Mouse (Mus musculus) neutrophil, adult 5-6 weeks (primary cell): ENCODE measurements around the gene Nol6. TPM values are rescaled to one million over a fixed set of nuclear protein-coding genes. Genes with fewer than 3 reads are reported as not detected.

Experiments
- ATAC-seq: fragments of 151-379, 151-347 bp; 2 replicates; pipeline ENCODE4 v1.8.0; 2017; ENCODE audit warnings: mild to moderate bottlenecking, moderate TSS enrichment; ENCODE audit not compliant: insufficient number of reproducible peaks, poor library complexity, low FRiP score, severe bottlenecking; ENCODE audit errors: extremely low read depth
- total RNA-seq: library from RNA; stranded (forward); fragments of 200-1000 nt; gene quantifications from 2 replicates; pipeline ENCODE4 v1.2.3, GENCODE M21; 2017

Gene Nol6
- total RNA-seq, 1 experiment from 2014 or later, result 13.2 TPM

DNA sequence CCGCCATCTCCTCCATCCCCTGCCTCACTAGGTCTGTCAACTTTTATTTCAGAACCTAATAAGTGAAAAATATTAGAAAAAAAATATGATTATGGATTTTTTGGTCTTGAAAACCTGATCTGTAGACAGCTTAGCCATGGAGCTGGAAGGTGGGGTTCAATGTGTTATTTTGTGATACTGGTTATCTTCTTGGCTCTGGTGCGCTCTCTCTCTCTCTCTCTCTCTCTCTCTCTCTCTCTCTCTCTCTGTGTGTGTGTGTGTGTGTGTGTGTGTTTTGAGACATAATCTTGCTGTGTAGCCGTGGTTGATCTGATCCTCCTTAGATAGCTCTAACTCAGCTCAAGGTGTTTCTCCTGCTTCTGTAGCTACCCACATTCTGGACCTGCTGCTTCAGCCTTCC lies 5.6 kb upstream of the Nol6 start:
- no peak for ATAC-seq

DNA sequence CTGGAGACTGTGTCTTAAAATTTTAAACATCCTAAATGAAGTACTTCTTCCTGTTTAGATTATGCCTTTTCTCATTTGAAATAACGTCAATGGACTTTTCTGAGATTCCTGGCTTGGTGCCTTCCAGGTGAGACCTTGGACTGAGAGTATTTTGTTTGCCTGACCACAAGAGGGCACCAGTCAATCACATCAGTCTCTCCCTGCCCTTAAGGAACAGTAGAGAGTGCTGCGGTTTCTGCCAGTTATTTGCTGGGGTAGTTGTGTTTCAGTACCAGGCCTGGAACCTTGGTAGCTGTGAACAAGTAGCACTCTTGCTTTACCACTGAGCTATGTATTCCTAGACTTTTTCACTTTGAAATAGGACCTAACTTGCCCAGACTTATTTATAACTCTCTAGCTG lies 5.2 kb upstream of the Nol6 start:
- ATAC-seq, result peak; percentile 94

DNA sequence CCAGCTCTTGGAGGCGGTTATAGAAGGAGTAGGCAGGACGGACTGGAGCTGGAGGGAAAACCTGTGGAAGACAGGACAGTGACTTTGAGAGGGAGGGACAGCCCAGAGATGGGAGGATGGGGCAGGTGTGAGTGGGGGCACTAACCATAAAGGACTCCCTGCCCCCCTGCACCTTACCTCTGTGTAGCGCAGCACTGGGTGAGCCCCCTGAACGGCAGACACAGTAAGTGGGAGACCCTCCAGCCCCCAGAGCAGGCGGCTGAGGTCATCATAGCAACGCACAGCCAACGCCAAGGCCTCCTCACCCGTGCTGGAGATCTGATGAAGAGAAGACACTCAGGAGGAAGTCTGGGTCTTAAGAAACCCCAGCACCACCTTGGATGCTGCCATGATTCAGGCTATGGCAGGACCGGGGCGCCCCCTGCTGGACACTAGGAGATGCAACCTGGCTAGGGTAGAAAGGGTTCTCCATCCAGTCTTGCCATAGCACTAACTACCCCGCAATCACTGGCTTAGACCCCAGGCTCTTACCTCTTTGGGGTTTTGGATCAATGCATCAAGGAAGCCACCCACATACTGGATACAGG lies 5.5 kb downstream of the Nol6 start:
- ATAC-seq, result peak; percentile 49; the same call in 1 of the 2 replicates

DNA sequence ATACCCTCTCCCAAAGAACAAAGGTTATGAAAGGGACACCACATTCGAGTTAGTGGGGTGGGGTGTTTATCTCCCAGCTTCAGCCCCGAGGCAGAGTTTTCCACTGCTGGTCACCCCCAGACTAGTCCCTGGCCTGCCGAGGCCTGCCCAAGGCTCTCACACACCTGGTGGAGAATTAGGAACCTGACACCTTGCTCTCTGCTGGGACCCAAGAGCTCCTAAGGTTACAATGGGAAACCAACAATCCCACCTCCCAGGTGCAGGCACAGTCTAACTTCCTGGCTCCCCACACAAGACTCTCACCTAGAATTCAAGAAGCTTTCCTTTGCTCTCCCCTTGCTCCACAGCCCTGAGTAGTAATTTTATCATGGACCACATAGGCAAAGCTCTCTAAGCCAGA lies 7.4 kb downstream of the Nol6 start:
- ATAC-seq, result no peak

DNA sequence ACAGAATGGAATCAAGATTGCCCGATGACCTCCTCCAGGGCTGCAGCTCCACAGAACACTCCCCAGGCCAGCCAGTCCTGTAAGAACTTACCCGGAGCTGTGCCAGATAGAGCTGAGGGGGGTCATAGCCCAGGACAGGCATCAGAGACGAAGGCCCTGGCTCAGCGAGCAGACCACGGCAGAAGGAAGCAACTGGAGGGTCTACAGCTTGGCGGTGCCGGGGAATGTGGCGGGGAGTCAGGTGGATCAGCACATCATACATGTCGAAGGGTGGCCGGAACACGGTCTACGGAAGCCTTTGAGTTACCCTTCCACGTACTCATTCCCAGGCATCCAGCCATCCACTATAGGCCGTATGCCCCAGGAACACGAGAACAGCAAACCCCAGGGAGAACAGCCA lies 8.5 kb downstream of the Nol6 start:
- no peak for ATAC-seq

DNA sequence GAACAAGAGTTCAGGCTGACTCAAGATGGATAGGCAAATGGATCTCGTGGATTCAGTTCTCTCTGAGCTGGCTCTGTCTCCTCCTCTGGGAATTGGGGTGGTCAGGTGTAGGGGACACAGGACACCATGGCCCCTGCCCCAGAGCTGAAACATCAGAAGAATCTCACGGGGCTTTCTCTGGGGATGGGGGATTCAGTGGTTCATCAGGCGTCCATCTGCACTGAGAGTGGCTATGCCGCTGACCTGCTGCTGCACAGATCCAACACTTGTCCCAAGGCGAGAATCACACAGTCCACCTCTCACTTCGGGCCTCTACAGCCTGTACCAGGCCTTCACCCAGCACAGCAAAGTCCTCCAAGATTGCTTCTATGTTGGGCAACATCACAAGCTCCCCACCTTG lies 9.2 kb downstream of the Nol6 start:
- no peak for ATAC-seq

DNA sequence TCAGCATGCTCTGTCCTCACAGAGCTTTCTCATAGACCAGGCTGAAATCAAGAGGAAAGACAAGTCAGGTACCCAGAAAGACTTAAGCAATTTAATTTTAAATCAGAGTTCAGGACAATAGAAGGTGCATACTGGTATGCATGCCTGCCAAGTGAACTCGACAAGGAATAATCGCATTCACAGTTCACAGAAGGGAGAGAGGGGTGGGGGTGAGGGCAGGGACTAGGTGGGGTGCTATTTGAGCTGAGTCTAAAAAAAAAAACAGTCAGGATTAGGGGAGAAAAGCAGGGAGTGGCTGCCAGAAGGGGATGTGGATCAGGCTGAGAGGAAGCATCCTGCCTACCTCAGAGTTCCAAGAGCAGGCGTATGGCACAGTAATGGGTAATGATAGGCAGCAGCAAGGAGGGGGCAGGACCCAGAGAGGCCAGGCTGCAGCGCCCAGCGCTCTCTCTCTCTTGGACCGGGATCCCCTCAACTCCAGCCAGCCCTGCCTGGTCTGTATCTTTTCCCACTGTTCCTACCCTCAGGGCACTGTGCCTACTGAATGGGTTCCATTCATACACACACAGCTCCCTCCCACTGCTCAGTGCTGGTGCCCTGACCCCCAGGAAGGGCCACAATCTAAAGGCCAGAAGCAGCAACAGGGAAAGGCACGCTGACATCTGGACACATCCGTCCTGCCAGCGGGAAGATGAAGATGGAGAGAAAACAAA lies 9.7 kb downstream of the Nol6 start:
- no peak for ATAC-seq

DNA sequence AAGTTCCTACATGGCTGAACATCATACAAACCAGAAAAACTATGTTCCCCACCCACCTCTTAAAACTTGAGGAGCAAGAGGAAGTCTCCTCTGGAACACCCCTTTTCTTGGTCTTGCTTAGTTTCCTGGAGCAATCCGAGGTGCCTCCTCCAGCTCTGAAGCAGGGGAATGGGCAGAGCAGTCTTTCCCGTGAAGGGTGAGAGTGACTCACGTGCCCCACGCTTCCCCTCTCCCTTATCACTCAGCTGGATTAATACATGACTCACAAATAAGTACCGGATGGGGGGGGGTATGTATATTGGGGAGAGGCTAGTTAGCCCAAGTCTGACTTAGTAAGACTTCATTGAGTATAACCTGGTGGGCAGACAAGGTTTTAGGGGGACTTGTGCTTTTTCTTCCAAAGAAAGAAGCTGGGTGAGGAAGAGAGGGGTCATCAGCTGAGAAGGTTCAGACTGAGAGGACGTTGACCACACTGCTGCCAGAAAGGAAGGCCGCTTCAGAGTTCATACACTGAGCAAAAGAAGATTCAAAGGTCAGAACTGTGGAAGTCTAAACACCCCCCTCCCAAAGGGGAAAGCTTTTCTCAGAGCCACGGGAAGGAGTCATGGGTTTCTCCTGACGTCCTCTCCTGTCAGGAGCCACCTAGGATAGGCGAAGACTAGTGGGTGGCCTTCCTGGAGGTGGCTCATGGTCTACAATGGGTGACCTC lies 15.4 kb downstream of the Nol6 start:
- no peak for ATAC-seq

DNA sequence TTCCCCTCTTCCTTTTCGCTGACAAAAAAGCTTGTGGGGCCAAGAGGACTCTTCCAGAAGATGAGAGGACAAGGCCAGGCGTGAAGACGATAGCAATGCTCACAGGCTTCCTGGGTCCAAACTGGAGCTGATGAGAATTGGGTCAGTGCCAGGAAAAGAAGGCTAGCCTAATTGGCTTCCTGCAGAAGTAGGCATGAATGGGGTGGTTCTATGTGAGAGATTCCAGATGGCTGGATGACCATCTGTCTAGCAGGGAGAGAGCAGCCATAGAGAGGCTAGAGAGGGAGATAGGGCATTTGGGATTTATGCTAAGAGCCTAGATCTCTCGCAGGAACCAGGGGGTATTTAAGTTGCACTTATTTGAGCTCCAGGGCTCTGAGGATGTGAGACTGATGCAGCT lies 16.8 kb downstream of the Nol6 start:
- ATAC-seq, result no peak

DNA sequence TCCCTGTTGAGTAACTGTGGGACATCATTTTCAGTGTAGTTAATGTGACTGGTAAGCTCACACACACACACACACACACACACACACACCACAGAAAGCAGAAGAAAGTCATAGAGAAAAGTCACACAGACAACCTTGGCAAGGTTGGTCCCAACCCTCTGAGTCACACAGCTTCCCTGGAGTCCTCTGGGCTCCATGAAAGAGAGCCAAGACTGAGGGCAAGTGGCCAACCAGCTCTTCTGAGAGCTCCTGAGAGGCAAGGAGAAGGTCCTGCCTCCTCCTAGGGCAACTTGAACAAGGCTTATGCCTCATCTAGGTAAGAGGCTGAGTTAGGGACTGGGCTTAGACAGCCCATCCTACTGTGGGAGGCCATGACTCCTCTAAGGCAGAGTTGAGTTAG lies 21.4 kb downstream of the Nol6 start:
- ATAC-seq, result no peak

DNA sequence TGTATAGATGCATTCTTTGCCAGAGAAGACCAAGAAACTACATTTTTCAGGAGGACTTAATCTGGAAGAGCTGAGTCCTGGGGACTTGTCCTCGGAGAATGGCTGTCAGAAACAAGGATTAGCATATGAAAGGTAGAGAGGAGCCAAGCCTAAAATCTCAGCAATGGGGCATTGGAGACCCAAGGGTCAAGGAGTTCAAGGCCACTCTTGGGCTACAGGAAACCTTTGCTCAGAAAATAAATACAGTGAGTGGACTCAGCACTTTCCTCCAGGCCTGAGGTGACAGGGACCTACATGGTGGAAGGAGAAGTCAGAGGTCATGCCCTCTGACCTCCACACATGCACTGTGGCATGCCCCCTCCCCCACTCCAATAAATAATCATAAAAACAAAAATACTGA lies 23.3 kb downstream of the Nol6 start:
- no peak for ATAC-seq

DNA sequence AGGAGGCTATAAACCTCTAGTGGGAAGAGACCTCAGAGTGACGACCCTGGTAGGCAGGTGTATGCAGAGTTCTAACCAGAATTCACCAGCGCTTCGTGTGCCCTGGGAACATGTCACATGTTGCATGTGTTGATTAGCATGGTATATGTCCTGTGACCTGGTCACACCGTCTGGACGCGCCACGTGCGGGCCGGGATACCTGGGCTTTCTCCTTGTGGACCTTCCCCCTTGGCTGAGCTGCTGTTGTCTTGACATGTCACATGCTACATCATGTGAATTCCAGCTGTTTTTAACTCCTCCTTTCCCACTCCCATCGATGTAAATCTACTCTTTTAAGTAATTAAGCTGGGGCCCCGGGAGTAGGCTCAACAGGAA lies 25.7 kb downstream of the Nol6 start:
- no peak for ATAC-seq

DNA sequence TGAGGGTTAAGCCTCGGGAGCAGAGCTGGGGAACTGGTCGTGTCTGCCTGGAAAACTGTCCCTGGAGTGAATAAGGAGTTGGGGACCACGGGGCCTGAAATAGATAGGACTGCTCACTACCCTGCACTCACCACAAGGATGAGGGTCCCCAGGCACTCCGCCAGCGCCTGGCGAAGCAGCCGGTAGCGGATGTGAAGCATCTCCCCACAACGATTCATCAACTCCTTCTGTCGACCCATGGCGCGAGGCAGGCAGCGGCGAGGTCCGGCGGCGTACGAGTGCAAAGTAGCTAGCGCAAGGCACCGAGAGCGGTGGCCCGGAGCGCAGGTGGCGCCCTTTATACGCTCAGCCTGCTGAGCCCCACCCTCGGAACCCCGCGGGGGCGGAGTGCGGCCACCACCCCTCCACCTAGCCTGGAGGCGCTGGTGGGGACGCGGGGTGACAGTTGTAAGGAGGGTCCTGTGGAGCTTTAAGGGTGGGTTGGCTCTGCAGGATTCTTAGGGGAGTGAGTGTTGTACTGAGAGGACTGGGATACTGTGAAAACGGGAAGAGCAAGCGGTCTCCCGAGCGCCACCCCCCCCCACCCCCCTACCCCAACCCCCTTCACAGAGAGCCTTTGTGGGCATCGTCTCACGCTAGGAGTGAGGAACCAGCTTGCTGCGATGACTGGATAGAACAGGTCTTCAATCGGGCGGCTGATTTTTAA lies 26.2 kb downstream of the Nol6 start, which contains the start of gene Aqp3:
Gene Aqp3 (minus strand): TSS at position 313 of the 706 bp plus-strand sequence.
- ATAC-seq, result peak; percentile 27

DNA sequence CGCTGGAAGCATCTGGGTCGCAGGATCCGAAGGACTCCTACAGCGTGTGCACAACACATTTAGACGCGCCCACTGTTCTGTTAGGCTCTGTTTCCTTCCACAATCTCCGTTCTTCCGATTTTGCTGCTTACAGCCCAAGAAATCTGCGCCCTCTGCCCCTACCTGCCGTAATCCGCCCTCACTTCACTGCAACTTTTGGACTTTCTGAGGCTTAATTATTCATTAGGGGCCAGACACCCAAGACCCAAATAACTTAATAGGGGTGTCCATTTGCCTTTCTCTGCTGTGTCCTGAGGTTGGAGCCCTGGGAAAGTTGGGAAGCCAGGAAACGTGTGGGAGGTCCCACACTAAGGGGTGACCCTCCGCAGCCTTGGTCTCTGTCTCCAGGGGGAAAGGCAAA lies 26.9 kb downstream of the Nol6 start:
- no peak for ATAC-seq

DNA sequence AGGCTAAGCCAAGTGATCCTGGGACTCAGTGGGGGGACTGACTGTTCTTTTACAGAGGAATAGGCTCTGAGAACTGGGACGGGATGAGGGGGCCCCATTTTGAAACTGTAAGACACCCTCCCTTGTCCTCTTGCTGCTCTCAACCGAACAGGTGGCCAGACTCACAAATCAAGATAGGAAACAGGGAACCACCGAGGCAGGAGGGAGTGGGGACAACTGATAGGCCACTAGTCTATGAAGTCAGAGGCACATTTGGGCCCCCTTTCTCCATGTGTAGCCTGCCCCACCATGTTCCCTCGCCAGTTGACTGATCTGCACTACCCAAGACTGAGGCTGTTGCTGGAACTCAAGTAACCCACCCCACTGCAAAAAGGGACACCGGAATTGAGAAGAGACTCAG lies 27.5 kb downstream of the Nol6 start:
- ATAC-seq, result no peak

DNA sequence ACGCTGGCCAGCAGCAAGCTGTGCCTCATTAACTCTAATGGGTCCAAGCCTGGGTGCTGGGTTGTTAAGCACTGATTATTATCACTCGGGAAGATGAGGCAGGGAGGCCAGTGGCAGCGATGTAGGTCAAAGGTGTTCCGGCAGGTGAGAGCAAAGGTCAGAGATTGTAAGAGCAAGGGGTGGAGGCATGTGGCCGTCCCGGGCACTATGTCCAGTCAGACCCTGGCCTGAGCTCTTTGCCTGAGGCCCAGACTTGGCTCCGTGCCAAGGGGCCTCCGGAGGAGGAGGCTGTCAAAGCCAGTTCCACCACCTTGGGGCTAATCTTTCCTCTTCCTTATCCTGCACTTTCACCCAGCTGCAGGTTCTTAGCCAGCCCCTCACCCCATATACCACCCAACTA lies 28.1 kb downstream of the Nol6 start:
- ATAC-seq, result no peak

DNA sequence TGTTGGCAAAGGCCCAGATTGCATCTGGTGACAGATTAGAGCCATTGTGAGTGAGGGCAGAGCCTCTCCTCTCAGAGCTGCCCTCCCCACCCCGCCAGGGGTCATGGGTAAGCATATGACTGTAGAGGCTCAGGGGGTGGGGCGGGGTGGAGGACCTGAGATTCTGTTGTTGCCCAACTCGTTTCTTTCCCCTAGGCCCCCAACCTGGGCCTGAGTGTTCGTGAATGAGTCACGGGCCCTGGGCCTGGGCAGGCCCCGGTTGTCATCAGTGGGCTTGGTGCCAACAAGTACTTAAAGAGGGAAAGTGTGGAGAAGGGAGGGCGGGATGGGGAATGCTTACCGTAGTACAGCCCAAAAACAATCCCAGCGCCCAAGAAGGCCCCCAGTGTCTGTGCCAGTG lies 29.9 kb downstream of the Nol6 start:
- ATAC-seq, result no peak

DNA sequence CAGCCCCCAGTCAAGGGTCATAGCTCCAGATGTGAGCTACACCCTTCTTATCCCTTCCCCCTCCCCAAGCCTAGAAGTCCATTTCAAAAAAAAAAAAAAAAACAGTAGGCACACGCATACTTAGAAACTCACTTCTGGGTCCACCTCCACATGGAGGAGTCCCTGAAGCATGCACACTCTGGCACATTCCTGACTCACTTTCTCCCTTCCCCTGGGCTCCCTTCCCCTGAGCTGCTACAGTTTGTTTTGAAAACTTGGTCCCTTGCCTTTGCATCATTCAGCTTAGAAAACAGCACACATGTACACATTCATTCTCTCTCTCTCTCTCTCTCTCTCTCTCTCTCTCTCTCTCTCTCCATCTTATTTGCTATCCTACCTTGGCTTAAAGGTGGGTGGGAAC lies 31.3 kb downstream of the Nol6 start:
- no peak for ATAC-seq

DNA sequence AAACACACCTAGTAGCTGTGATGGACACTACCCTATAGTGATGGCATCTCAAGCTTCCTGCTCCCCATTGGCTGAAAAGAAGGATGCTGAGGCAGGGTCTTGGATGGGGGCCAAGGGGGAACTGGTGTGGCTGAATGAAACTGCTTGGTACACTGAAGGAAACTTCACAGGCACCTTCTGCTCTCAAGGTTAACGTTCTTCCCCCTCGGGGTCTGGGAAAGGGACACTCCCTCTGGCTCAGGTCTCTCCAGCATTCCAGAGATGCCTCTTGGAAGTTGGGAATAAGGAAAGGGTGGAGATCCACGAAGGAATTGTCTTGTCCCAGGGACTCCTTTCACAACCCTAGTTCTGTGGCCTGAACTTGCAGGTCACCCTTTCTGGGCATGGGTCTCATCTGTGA lies 32.9 kb downstream of the Nol6 start:
- ATAC-seq, result no peak

DNA sequence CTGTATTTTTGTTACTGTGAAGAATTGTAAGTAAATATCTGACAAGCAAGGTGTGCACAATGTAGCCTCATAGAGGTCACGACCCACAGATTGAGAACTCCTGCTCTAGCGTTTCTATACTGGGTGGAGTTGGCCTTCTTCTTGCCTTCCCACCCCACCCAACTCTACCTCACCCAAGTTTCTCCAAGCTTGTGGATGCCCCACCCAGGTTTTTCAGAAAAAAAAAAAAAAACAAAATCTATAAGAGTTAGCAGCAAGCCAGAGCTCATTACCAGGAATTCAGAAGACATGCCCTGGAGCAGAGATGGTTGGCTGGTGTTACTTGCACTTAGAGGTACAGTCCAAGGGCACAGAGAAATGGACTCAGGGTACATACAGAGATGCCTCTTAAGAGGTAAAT lies 34.5 kb downstream of the Nol6 start:
- ATAC-seq, result no peak
